Mouse (Mus musculus) thymus, adult 2 months (tissue): Measurements from ENCODE around the gene Cradd.

Experiments used
- CTCF ChIP-seq: fragments of 200-500 bp; IDR thresholded peaks from 2 replicates; pipeline ENCODE4 v1.5.1; 2012; ENCODE audit warnings: mild to moderate bottlenecking, control low read depth, low read length, moderate library complexity, borderline replicate concordance; ENCODE audit not compliant: control insufficient read depth, poor library complexity, insufficient read depth; ENCODE audit errors: extremely low read depth
- POLR2A ChIP-seq: fragments of 200-500 bp; IDR thresholded peaks from 2 replicates; pipeline ENCODE4 v1.6.1; 2012; ENCODE audit warnings: mild to moderate bottlenecking, low read length, control low read depth, moderate library complexity; ENCODE audit not compliant: control insufficient read depth, poor library complexity, insufficient read depth; ENCODE audit errors: extremely low read depth

GRCm38 (mm10) chr10:95280327-95280726 lies 43.6 kb downstream of the Cradd start:
- TF ChIP-seq POLR2A, result no peak
- TF ChIP-seq CTCF, result no peak
